Mouse (Mus musculus) lung, postnatal 0 days (tissue): ENCODE measurements around the gene Prkce.

Experiments
- CTCF ChIP-seq: IDR thresholded peaks from 2 replicates; pipeline ENCODE4 v1.5.1; 2016; ENCODE audit warnings: antibody characterized with exemption, mild to moderate bottlenecking
- EP300 ChIP-seq: IDR thresholded peaks from 2 replicates; pipeline ENCODE4 v1.6.1; 2016; ENCODE audit warnings: antibody characterized with exemption, mild to moderate bottlenecking, control low read depth

GRCm38 (mm10) chr17:86529003-86529402, 361.4 kb downstream of the Prkce start:
- TF ChIP-seq CTCF (no peak), EP300 (no peak)
